Mouse (Mus musculus) T-helper 1 cell (primary cell): Measurements from ENCODE around the gene Galnt16.

Experiments used
- in situ Hi-C: fragments of 300-600 bp; cut with MboI, MseI; formaldehyde crosslinking; loops from one replicate; pipeline ENCODE4 v1.15.1; 2025; ENCODE audit warnings: high pct_unique_total_duplicates

The Galnt16 gene

GRCm38 (mm10) chr12:80531585-80531984, 13.5 kb downstream of the Galnt16 start:
- in situ Hi-C loops = no loop called here

- in situ Hi-C loops = no loop called here
Observed at GRCm38 (mm10) chr12:80533876-80534275, 15.8 kb downstream of the Galnt16 start.

GRCm38 (mm10) chr12:80537313-80537712, 19.2 kb downstream of the Galnt16 start:
- in situ Hi-C loops = no loop called here

- in situ Hi-C loops = no loop called here
Observed at GRCm38 (mm10) chr12:80538311-80538710, 20.2 kb downstream of the Galnt16 start.

- in situ Hi-C loops = no loop called here
Observed at GRCm38 (mm10) chr12:80545310-80545709, 27.2 kb downstream of the Galnt16 start.

GRCm38 (mm10) chr12:80549646-80550045, 31.6 kb downstream of the Galnt16 start:
- in situ Hi-C loops = no loop called here

- in situ Hi-C loops = no loop called here
Observed at GRCm38 (mm10) chr12:80553157-80553556, 35.1 kb downstream of the Galnt16 start.

- in situ Hi-C loops = no loop called here
Observed at GRCm38 (mm10) chr12:80554312-80554711, 36.2 kb downstream of the Galnt16 start.

- in situ Hi-C loops = no loop called here
Observed at GRCm38 (mm10) chr12:80561904-80562303, 43.8 kb downstream of the Galnt16 start.

GRCm38 (mm10) chr12:80562793-80563192, 44.7 kb downstream of the Galnt16 start:
- in situ Hi-C loops = no loop called here

- in situ Hi-C loops = no loop called here
Observed at GRCm38 (mm10) chr12:80564990-80565389, 46.9 kb downstream of the Galnt16 start.

GRCm38 (mm10) chr12:80565793-80566192, 47.7 kb downstream of the Galnt16 start:
- in situ Hi-C loops = no loop called here

- in situ Hi-C loops = no loop called here
Observed at GRCm38 (mm10) chr12:80566502-80566901, 48.4 kb downstream of the Galnt16 start.

- in situ Hi-C loops = no loop called here
Observed at GRCm38 (mm10) chr12:80567375-80567774, 49.3 kb downstream of the Galnt16 start.

- in situ Hi-C loops = no loop called here
Observed at GRCm38 (mm10) chr12:80569561-80569960, 51.5 kb downstream of the Galnt16 start.

- in situ Hi-C loops = no loop called here
Observed at GRCm38 (mm10) chr12:80574318-80574717, 56.2 kb downstream of the Galnt16 start.

- in situ Hi-C loops = no loop called here
Observed at GRCm38 (mm10) chr12:80574825-80575371, 56.8 kb downstream of the Galnt16 start.

GRCm38 (mm10) chr12:80577049-80577448, 59.0 kb downstream of the Galnt16 start:
- in situ Hi-C loops = no loop called here

GRCm38 (mm10) chr12:80581357-80581756, 63.3 kb downstream of the Galnt16 start:
- in situ Hi-C loops = no loop called here

GRCm38 (mm10) chr12:80584973-80585372, 66.9 kb downstream of the Galnt16 start:
- in situ Hi-C loops = no loop called here

GRCm38 (mm10) chr12:80594141-80594540, 76.1 kb downstream of the Galnt16 start:
- in situ Hi-C loops = no loop called here

GRCm38 (mm10) chr12:80594781-80595180, 76.7 kb downstream of the Galnt16 start:
- in situ Hi-C loops = no loop called here

GRCm38 (mm10) chr12:80595566-80595965, 77.5 kb downstream of the Galnt16 start:
- in situ Hi-C loops = no loop called here

- in situ Hi-C loops = no loop called here
Observed at GRCm38 (mm10) chr12:80595968-80596367, 77.9 kb downstream of the Galnt16 start.
